In the genomic region with DNA sequence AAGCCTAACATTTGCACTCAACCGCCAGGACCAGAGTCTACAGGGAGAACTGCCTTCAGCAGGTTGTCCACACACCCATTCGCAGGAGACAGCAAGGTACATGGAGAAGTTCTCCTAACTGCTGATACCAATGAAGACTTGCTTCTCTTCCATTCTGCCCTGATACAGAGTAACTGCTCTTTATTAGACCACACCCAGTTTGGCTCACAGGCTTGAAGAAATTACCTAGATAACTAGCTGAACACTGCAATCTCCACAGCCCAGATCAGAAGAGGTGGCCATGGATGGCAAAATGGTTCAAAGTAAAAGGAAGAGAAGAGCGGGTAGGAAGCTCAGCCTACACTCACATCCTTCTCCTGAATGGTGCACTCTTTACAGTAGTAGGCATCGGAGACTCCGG, we compare ENCODE assay signal across 20 mouse cellular contexts. TPM values are rescaled to one million over a fixed set of nuclear protein-coding genes. Genes with fewer than 3 reads are reported as not detected.
DNase-seq lines count a peak whose midpoint lies in the region; ATAC-seq and TF ChIP-seq lines count a peak whose summit lies in the region.
"Had no signal": no experiment of that assay in that cellular context is flagged by ENCODE, and none has a peak within 500 bp of the region (broad histone marks: within the 10 kb centered on the region; RNA-seq: fewer than 3 reads in every experiment).

No protein-coding gene starts in this region.

- no peak overlapping the region for H3K27ac ChIP-seq in heart, embryonic 13.5 days (replicated peaks)
- H3K27ac ChIP-seq in liver, embryonic 15.5 days (replicated peaks): peak overlapping the region; percentile 97
- H3K27ac ChIP-seq: embryonic facial prominence, embryonic 13.5 days; forebrain, embryonic 15.5 days; hindbrain, embryonic 14.5 days; limb, embryonic 13.5 days had no signal

- H3K27me3 ChIP-seq in heart, embryonic 13.5 days (replicated peaks): no peaks in the 10 kb centered on the region
- H3K27me3 ChIP-seq in E14TG2a.4 (ENCODE audit: insufficient read depth, low read length): no peaks in the 10 kb centered on the region
- no peaks in the 10 kb centered on the region for H3K27me3 ChIP-seq in liver, embryonic 15.5 days
- H3K27me3 ChIP-seq: embryonic facial prominence, embryonic 13.5 days; forebrain, embryonic 15.5 days; limb, embryonic 13.5 days had no signal

- ATAC-seq in heart, embryonic 13.5 days (ENCODE audit: extremely low read depth, insufficient number of reproducible peaks, low FRiP score, low TSS enrichment): no peak
- ATAC-seq in erythroblast, adult 5-6 weeks (replicated peaks; ENCODE audit: low FRiP score, poor library complexity, severe bottlenecking): 0 out of 2 replicates have a peak, but pooled peaks have one; percentile 19
- peak; percentile 13; the same call in 1 of the 2 replicates for ATAC-seq in liver, embryonic 15.5 days (ENCODE audit: insufficient read depth)
- ATAC-seq: forebrain, embryonic 15.5 days had no signal

- DNase-seq in heart, adult 11 months: no peak
- no peak for DNase-seq in spleen, postnatal 4 days (ENCODE audit: low spot score in 2 of 2)
- DNase-seq in cerebellum, adult 11 months: no peak
- DNase-seq in heart, adult 18-20 months: no peak
- DNase-seq: adrenal gland, postnatal 14 days; cerebellum, adult 11-12 months; cerebellum, postnatal 10 days; heart, postnatal 36 days; kidney, adult 2 months; kidney, postnatal 25 days; layer of hippocampus, postnatal 36 days; lung, embryonic 14.5 days had no signal

- H3K36me3 ChIP-seq in heart, embryonic 13.5 days: peaks cover 60% of the 10 kb centered on the region
- H3K36me3 ChIP-seq in E14TG2a.4 (ENCODE audit: insufficient read depth, low read length): peaks cover 63% of the 10 kb centered on the region
- H3K36me3 ChIP-seq in liver, embryonic 15.5 days (replicated peaks): peaks cover 59% of the 10 kb centered on the region

- peaks cover 28% of the 10 kb centered on the region for H3K4me1 ChIP-seq in heart, embryonic 13.5 days
- H3K4me1 ChIP-seq in E14TG2a.4 (replicated peaks; ENCODE audit: low read depth, low read length): peaks cover 75% of the 10 kb centered on the region
- peaks cover 51% of the 10 kb centered on the region for H3K4me1 ChIP-seq in liver, embryonic 15.5 days (replicated peaks)

- H3K9me3 ChIP-seq in heart, embryonic 13.5 days: no peaks in the 10 kb centered on the region
- no peaks in the 10 kb centered on the region for H3K9me3 ChIP-seq in E14TG2a.4 (ENCODE audit: low read length)
- H3K9me3 ChIP-seq in liver, embryonic 15.5 days (replicated peaks): no peaks in the 10 kb centered on the region
- H3K9me3 ChIP-seq: embryonic facial prominence, embryonic 13.5 days; forebrain, embryonic 15.5 days; limb, embryonic 13.5 days had no signal

- 0 out of 2 replicates have a peak overlapping the region, but pooled peaks have one; percentile 89 for H3K4me2 ChIP-seq in heart, embryonic 13.5 days
- peak overlapping the region; percentile 82 for H3K4me2 ChIP-seq in liver, embryonic 15.5 days
- H3K4me2 ChIP-seq: hindbrain, embryonic 14.5 days had no signal

- H3K9ac ChIP-seq in heart, embryonic 13.5 days: no peak overlapping the region
- H3K9ac ChIP-seq in liver, embryonic 15.5 days: peak overlapping the region; percentile 10; the same call in 1 of the 2 replicates
- H3K9ac ChIP-seq: embryonic facial prominence, embryonic 13.5 days; forebrain, embryonic 15.5 days; hindbrain, embryonic 14.5 days; limb, embryonic 13.5 days; lung, embryonic 14.5 days had no signal

- H3K4me3 ChIP-seq in heart, embryonic 13.5 days: no peak overlapping the region; the same call in 1 of the 2 replicates
- H3K4me3 ChIP-seq in E14TG2a.4 (replicated peaks; ENCODE audit: low read length): 0 out of 2 replicates have a peak overlapping the region, but pooled peaks have one; percentile 100
- H3K4me3 ChIP-seq in liver, embryonic 15.5 days (replicated peaks): peak overlapping the region; percentile 95

- TF ChIP-seq CTCF in E14TG2a.4 (conservative IDR thresholded peaks at IDR 0.05; ENCODE audit: low read length): no peak

- WGBS in heart, embryonic 13.5 days: 92% methylated on average over 5 of the region's 5 CpGs
- WGBS in liver, embryonic 15.5 days (ENCODE audit: insufficient replicate concordance): 72% methylated on average over 5 of the region's 5 CpGs

RNA-seq across cellular contexts. Expression of a gene that starts 1.7 kb away (rescaled TPM):
- polyA plus RNA-seq in heart, embryonic 13.5 days (2015; fragmentation: Nextera tagmentation; extraction: Ambion mirVana): 92.7 and 114 TPM in 2 replicates
- total RNA-seq in erythroblast, adult 5-6 weeks (2015; ENCODE audit: low replicate concordance): 29.7 and 33.0 TPM in 2 replicates
- total RNA-seq in erythroblast, adult 5-6 weeks (2017; ENCODE audit: low replicate concordance): 19.8 and 45.9 TPM in 2 replicates
- 91.3 and 103 TPM in 2 replicates for polyA plus RNA-seq in liver, embryonic 15.5 days (2015; fragmentation: Nextera tagmentation; extraction: Ambion mirVana)
- total RNA-seq in heart, adult 18-20 months (2021): 10 to 100 TPM; 36.5 to 37.1 TPM

RNA-seq across cellular contexts. Expression of a gene that starts 2.1 kb away (rescaled TPM):
- polyA plus RNA-seq in heart, embryonic 13.5 days (2015; fragmentation: Nextera tagmentation; extraction: Ambion mirVana): 486 and 514 TPM in 2 replicates
- total RNA-seq in erythroblast, adult 5-6 weeks (2015; ENCODE audit: low replicate concordance): 16.3 and 37.8 TPM in 2 replicates
- 29.7 and 59.3 TPM in 2 replicates for total RNA-seq in erythroblast, adult 5-6 weeks (2017; ENCODE audit: low replicate concordance)
- polyA plus RNA-seq in liver, embryonic 15.5 days (2015; fragmentation: Nextera tagmentation; extraction: Ambion mirVana): 98.9 and 107 TPM in 2 replicates
- total RNA-seq in heart, adult 18-20 months (2021): 1,000 to 10,000 TPM; 2,055 to 2,104 TPM

RNA-seq across cellular contexts. Expression of a gene that starts 11.4 kb away (rescaled TPM):
- polyA plus RNA-seq in heart, embryonic 13.5 days (2015; fragmentation: Nextera tagmentation; extraction: Ambion mirVana): 11.8 and 13.8 TPM in 2 replicates
- 6.3 and 9.6 TPM in 2 replicates for total RNA-seq in erythroblast, adult 5-6 weeks (2015; ENCODE audit: low replicate concordance)
- total RNA-seq in erythroblast, adult 5-6 weeks (2017; ENCODE audit: low replicate concordance): 5.3 and 7.2 TPM in 2 replicates
- 11.1 and 12.2 TPM in 2 replicates for polyA plus RNA-seq in liver, embryonic 15.5 days (2015; fragmentation: Nextera tagmentation; extraction: Ambion mirVana)
- 100 to 1,000 TPM; 103 to 127 TPM for total RNA-seq in heart, adult 18-20 months (2021)

RNA-seq across cellular contexts. Expression of a gene that starts 56.1 kb away (rescaled TPM):
- 128 and 146 TPM in 2 replicates for polyA plus RNA-seq in heart, embryonic 13.5 days (2015; fragmentation: Nextera tagmentation; extraction: Ambion mirVana)
- total RNA-seq in erythroblast, adult 5-6 weeks (2015; ENCODE audit: low replicate concordance): 2.9 and 3.8 TPM in 2 replicates
- 6.3 and 17.7 TPM in 2 replicates for total RNA-seq in erythroblast, adult 5-6 weeks (2017; ENCODE audit: low replicate concordance)
- 56.9 and 68.4 TPM in 2 replicates for polyA plus RNA-seq in liver, embryonic 15.5 days (2015; fragmentation: Nextera tagmentation; extraction: Ambion mirVana)
- total RNA-seq in heart, adult 18-20 months (2021): 10 to 100 TPM in 1 of 2 experiments, 1 to 10 TPM in 1; 7.8 to 10.7 TPM

Comparison
In these comparisons a context has a peak if more than half of its experiments do, and no peak if none do; other contexts are left out.
1. RNA of a gene that starts 2.1 kb away (total RNA-seq): 2,055 to 2,104 TPM in heart, adult 18-20 months; 16.3 to 59.3 TPM in erythroblast, adult 5-6 weeks; every median in the first group is over 10 times any median in the second.
2. RNA of a gene that starts 11.4 kb away (total RNA-seq): 103 to 127 TPM in heart, adult 18-20 months; 5.3 to 9.6 TPM in erythroblast, adult 5-6 weeks; every median in the first group is over 4 times any median in the second.